Mouse (Mus musculus): ENCODE measurements around the gene Gm37240. TPM values are rescaled to one million over a fixed set of nuclear protein-coding genes. Genes with fewer than 3 reads are reported as not detected.

Gm37240 gene
- total RNA-seq, 2 experiments from 2014 or later: not detected

- ATAC-seq (replicated peaks; ENCODE audit: poor library complexity, severe bottlenecking): no peak
Observed at GRCm38 (mm10) chr3:85456983-85457382, 430.3 kb downstream of the Gm37240 start.

DNA sequence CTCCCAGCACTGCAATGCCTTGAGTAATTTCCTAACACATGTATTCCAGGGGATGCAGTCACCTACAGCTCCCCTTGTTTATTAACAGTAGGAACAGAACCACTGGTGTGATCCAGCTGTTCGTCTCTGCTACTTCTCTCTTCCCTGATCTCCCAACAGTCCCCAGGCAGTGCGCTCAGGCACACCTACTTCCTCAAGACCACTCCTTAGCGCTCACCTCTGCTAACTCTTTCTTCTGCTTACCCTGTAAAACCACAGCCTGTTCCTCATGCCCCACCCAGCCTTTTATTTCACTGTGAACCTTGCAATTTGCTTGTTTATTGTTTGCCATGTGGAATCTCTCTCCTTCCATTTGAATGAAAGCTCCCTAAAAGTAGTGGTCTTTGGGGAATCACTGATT, 431.9 kb downstream of the Gm37240 start:
- ATAC-seq (replicated peaks; ENCODE audit: poor library complexity, severe bottlenecking): no peak

- ATAC-seq (replicated peaks; ENCODE audit: poor library complexity, severe bottlenecking): no peak
Observed at GRCm38 (mm10) chr3:85454001-85454400, 433.3 kb downstream of the Gm37240 start.

DNA sequence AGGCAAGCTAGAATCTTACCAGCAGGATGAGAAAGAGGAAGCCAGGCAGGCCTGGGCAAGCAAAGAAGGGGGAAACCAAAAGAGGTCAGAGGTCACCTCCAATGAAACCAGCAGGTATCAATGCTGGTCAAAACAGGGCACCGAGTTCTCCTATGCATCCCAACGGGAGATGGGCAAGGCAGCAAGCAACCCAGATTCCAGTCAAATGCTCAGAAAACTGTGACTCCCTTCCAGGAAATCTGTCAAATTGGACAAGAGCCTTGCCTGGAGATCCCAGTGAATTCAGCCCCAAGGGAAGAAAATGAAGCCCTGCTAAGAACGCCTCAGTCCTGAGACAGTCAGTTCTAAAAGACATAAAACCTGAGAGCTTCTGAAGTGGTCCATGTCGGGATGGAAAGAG, 437.9 kb downstream of the Gm37240 start:
- ATAC-seq (replicated peaks; ENCODE audit: poor library complexity, severe bottlenecking): no peak

- no peak for ATAC-seq (replicated peaks; ENCODE audit: poor library complexity, severe bottlenecking)
Observed at GRCm38 (mm10) chr3:85442781-85443180, 444.5 kb downstream of the Gm37240 start.

- no peak for ATAC-seq (replicated peaks; ENCODE audit: poor library complexity, severe bottlenecking)
Observed at GRCm38 (mm10) chr3:85442261-85442660, 445.1 kb downstream of the Gm37240 start.

DNA sequence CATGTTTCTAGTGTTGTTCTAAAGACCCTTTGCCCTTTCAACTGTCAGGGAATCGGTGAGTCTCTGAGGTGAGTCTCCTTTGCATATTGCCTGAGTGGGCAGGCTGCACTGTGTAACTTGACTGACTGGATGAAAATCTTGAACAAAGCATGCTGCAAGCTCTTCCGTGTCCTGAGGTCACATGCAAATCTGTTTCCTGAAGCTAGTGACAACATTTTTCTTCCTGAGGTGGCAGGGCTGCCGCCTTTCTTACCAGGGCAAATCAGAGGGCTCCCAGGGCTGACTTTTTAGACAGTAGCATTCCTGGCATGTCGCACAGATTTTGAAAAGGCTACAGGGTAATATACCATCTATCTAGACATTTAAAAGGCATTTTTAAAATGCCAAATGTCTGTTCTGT, 451.9 kb downstream of the Gm37240 start:
- no peak for ATAC-seq (replicated peaks; ENCODE audit: poor library complexity, severe bottlenecking)

DNA sequence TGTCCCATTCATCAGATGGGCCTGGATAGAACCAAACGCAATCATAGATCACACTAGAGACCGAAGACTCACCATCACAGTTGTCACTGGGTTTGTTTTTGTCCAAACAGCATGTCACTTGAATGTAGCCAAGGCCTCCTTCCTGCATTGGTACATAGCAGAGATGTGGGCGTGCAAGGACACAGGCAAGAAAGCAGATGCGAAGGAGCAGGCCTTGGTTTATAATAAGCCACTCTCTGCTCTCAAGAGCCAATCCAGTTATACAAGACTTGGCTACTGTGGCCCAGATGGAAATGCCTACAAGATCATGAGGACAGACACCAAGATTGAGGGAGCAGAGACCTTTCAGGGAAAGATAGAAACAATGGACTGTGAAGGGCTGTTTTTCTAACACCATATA, 456.1 kb downstream of the Gm37240 start:
- ATAC-seq (replicated peaks; ENCODE audit: poor library complexity, severe bottlenecking): no peak

GRCm38 (mm10) chr3:85423376-85423997, 463.8 kb downstream of the Gm37240 start:
- ATAC-seq (replicated peaks; ENCODE audit: poor library complexity, severe bottlenecking): no peak

- ATAC-seq (replicated peaks; ENCODE audit: poor library complexity, severe bottlenecking): no peak
Observed at GRCm38 (mm10) chr3:85421403-85421802, 465.9 kb downstream of the Gm37240 start.

DNA sequence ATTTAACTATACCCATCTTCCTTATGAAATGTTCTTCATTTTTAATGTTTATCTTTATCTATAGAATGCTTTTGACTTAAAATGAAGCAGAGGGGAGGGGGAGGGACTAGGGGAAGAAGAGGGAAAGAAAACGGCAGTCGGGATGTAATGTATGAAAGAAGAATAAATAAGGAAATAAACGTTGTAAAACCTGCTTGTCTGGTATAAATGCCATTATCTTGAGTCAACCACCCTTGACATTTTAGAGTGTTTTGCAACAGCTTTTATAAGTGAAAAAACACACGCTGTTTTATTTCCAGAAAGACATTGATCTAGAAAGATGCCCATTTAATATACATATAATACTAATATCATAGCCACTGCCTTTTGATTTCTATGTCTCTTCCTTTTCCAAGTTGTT, 469.7 kb downstream of the Gm37240 start:
- ATAC-seq (replicated peaks; ENCODE audit: poor library complexity, severe bottlenecking): no peak

GRCm38 (mm10) chr3:85398841-85399240, 488.5 kb downstream of the Gm37240 start:
- no peak for ATAC-seq (replicated peaks; ENCODE audit: poor library complexity, severe bottlenecking)

- no peak for ATAC-seq (replicated peaks; ENCODE audit: poor library complexity, severe bottlenecking)
Observed at GRCm38 (mm10) chr3:85398483-85398835, 488.9 kb downstream of the Gm37240 start.

DNA sequence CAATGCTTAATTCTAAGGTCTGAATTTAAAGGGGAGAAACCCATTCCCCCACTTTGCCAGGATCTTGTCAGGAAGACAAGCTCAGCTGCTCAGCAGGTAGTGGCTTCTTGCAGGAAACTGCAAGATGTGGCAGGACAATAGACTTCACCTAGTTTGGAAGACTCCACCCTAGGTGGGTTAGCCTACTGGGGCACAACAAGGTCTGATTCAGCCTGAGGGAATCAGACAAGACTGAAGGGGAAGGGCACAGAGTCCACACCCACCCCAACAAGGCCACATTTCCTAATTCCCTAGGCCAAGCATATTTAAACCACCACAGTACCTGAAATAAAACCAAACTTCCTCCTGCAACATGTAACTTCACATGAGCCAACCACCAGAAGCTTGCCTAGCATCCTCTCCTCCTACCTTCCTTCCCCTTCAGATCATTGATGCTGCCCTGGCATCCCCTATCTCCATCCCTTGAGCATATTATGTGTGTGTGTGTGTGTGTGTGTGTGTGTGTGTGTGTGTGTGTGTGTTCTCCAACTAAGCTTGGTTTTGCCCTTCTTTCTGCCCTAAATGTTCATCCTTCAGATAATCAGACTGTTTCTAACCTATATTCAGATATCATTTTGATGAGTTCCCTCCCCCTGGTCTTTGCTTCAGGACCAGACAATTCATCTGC, 489.4 kb downstream of the Gm37240 start:
- ATAC-seq (replicated peaks; ENCODE audit: poor library complexity, severe bottlenecking): no peak

GRCm38 (mm10) chr3:85393395-85393794, 493.9 kb downstream of the Gm37240 start:
- no peak for ATAC-seq (replicated peaks; ENCODE audit: poor library complexity, severe bottlenecking)

GRCm38 (mm10) chr3:85391756-85392155, 495.6 kb downstream of the Gm37240 start:
- ATAC-seq (replicated peaks; ENCODE audit: poor library complexity, severe bottlenecking): no peak

DNA sequence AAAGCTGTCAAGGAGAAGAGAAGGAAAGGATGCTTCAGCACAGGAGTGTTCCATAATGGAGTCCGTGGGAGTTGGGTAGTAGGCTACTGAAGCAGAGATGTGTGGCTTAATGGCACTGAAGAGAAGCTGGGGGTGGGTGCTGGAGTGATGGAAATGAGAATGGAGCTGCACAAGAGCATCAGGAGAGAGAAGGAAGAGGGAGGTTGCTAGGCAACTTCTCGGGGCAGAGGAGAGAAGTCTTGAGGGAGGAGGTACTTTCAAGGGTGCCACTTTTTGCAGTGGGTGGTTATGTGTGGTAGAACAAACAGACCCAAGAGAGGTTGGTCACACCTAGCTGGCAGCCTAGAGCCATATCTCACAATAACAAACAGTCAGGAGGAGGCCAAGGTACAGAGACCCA, 496.2 kb downstream of the Gm37240 start:
- ATAC-seq (replicated peaks; ENCODE audit: poor library complexity, severe bottlenecking): no peak

- no peak for ATAC-seq (replicated peaks; ENCODE audit: poor library complexity, severe bottlenecking)
Observed at GRCm38 (mm10) chr3:85385371-85385770, 501.9 kb downstream of the Gm37240 start.

DNA sequence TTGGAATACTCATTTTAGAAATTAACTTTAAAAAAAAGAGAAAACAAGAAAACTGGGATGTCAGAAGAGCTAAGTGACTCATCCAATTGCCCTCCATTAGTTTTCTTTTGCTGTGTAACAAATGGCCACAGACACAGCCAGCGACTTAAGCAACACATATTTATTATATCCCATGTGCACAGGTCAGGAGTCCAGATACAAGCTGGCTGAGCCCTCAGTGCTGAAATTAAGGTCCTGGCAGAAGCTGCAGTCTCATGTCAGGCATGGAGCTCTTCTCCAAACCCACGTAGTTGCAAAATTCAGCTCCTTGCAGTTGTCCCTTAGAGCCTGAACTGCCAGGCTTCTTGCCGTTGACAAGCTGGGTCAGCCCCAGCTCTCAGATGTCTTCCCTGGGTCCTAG, 504.0 kb downstream of the Gm37240 start:
- no peak for ATAC-seq (replicated peaks; ENCODE audit: poor library complexity, severe bottlenecking)

- no peak for ATAC-seq (replicated peaks; ENCODE audit: poor library complexity, severe bottlenecking)
Observed at GRCm38 (mm10) chr3:85378703-85379395, 508.5 kb downstream of the Gm37240 start.

- ATAC-seq (replicated peaks; ENCODE audit: poor library complexity, severe bottlenecking): no peak
Observed at GRCm38 (mm10) chr3:85377946-85378702, 509.2 kb downstream of the Gm37240 start.
